10 mouse cellular contexts compared by ENCODE assay signal in the genomic region with DNA sequence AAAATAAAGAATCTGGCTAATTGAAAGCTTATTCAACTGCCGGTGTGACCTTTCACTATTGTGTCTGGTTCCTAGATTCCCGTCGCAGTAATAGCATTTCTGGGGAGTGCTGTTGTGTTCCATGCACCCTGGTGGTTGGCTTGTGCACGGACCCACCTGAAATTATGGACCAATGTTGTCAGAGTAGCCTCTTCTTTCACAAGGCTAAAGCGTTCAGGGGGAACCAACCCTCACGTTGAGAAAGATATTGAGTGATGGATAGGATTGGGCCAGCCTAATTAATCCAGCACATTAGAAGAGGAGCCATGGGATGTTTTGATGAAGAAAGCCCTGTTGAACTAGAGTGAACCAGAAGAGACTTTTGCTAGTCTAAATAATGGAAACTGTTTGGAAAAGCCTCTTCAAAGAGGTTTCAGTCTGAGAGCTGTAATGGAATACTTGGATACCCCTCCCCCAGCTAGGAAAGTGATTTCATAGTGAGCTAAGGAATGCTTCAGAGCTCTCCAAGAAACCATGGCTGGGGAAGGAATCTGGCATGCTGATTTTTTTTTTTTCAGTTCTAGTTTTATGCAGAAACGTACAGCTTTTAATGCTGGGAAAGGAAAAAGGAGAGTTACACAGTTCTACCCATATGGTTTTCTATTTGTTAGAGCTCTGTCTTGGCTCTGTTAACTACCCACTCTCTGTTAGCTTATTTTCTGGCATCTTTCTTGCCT.
A peak's percentile ranks its signal among the peaks of the same experiment; 100 is the strongest.
DNase-seq lines count a peak whose midpoint lies in the region; ATAC-seq and TF ChIP-seq lines count a peak whose summit lies in the region.
"Had no signal": no experiment of that assay in that cellular context is flagged by ENCODE, and none has a peak within 500 bp of the region (broad histone marks: within the 10 kb centered on the region; RNA-seq: fewer than 3 reads in every experiment).

No protein-coding gene starts in this region.

- no peak for TF ChIP-seq EP300 in heart, adult 2 months (IDR thresholded peaks at IDR 0.05; ENCODE audit: insufficient read depth, low read depth, low read length)

- no peak overlapping the region for H3K4me3 ChIP-seq in heart, adult 2 months
- H3K4me3 ChIP-seq in ES-E14 (ENCODE audit: insufficient read depth in 1 of 2, low read depth in 1 of 2, low read length in 2 of 2, poor library complexity in 1 of 2, severe bottlenecking in 1 of 2) = no peak overlapping the region
- H3K4me3 ChIP-seq: midbrain, embryonic 10.5 days had no signal

- peak; percentile 32 to 35 for DNase-seq in heart, adult 9 months (ENCODE audit: low spot score in 2 of 2)
- DNase-seq in heart, adult 2 months = no peak
- no peak for DNase-seq in ES-E14 (ENCODE audit: low read depth, low spot score)
- DNase-seq in fibroblast of lung, adult 2 months (ENCODE audit: low read depth) = peak; percentile 70
- peak; percentile 34 for DNase-seq in kidney, postnatal 14 days
- no peak for DNase-seq in thymus, postnatal 0 days (ENCODE audit: low spot score)
- DNase-seq in adrenal gland, postnatal 25 days = no peak

- intact Hi-C loops in heart, adult 2 months (cut with DNase I) = loop anchor here (5.0 kb wide), 1 partner anchor 38 kb away; no protein-coding TSS in a partner anchor

- H3K79me2 ChIP-seq in heart, adult 2 months (replicated peaks; ENCODE audit: control insufficient read depth, insufficient read depth, low read length) = no peaks in the 10 kb centered on the region

- H3K36me3 ChIP-seq in heart, adult 2 months (ENCODE audit: control insufficient read depth, insufficient read depth, low read length) = peaks cover 2% of the 10 kb centered on the region; the same call in 1 of the 2 replicates
- no peaks in the 10 kb centered on the region for H3K36me3 ChIP-seq in ES-E14 (ENCODE audit: control insufficient read depth, insufficient read depth, low read length, poor library complexity, severe bottlenecking)

- H3K27ac ChIP-seq in heart, adult 2 months = no peak overlapping the region; the same call in 1 of the 2 replicates
- 0 out of 2 replicates have a peak overlapping the region, but pooled peaks have one; percentile 53 for H3K27ac ChIP-seq in ES-E14 (ENCODE audit: insufficient read depth, low read depth, low read length, poor library complexity, severe bottlenecking)
- H3K27ac ChIP-seq: midbrain, embryonic 10.5 days had no signal

- H3K27me3 ChIP-seq in heart, adult 2 months (ENCODE audit: control insufficient read depth, insufficient read depth, low read length) = no peaks in the 10 kb centered on the region
- H3K27me3 ChIP-seq: CH12.LX had no signal

- in situ Hi-C loops in ES-E14 (cut with MboI; ENCODE audit: low sequenced_read_pairs in 2 of 2, unreplicated experiment in 2 of 2) = no loop called here

- no peak for ATAC-seq in megakaryocyte progenitor cell, adult 5-6 weeks (replicated peaks; ENCODE audit: poor library complexity)

- H3K9me3 ChIP-seq in ES-E14 (ENCODE audit: control insufficient read depth, insufficient read depth, low read depth, low read length) = no peaks in the 10 kb centered on the region
- H3K9me3 ChIP-seq: midbrain, embryonic 10.5 days had no signal

- H3K9ac ChIP-seq in heart, adult 2 months (ENCODE audit: low read depth, low read length) = no peak overlapping the region
- no peak overlapping the region for H3K9ac ChIP-seq in ES-E14 (ENCODE audit: insufficient read depth, low read depth, low read length, poor library complexity, severe bottlenecking)

- peaks cover 2% of the 10 kb centered on the region for H3K4me1 ChIP-seq in heart, adult 2 months (ENCODE audit: control insufficient read depth, insufficient read depth, low read length)
- peaks cover 0 to 4% of the 10 kb centered on the region in 2 experiments; a peak in 1 of 4 replicates for H3K4me1 ChIP-seq in ES-E14 (ENCODE audit: control insufficient read depth in 2 of 2, insufficient read depth in 2 of 2, low read length in 2 of 2, poor library complexity in 1 of 2)

- WGBS in heart, adult 2 months = 78% methylated on average over 7 of the region's 7 CpGs

- no peak for TF ChIP-seq CTCF in heart, adult 2 months (IDR thresholded peaks at IDR 0.05)

- TF ChIP-seq POLR2A in heart, adult 2 months (IDR thresholded peaks at IDR 0.05; ENCODE audit: insufficient read depth, low read depth, low read length) = no peak

TF ChIP-seq in ES-E14, 5 proteins besides CTCF, POLR2A, EP300 and RAD21:
- TF ChIP-seq HCFC1 (IDR thresholded peaks at IDR 0.05; ENCODE audit: borderline replicate concordance, insufficient read depth, low read length) (no peak), ZNF384 (IDR thresholded peaks at IDR 0.05; ENCODE audit: low read depth, low read length) (0 out of 2 replicates have a peak, but pooled peaks have one; percentile 28)

Comparison
In these comparisons a context has a peak if more than half of its experiments do, and no peak if none do; other contexts are left out.
1. DNase-seq: peak in heart, adult 9 months (2 of 2), fibroblast of lung, adult 2 months (single experiment) and kidney, postnatal 14 days (single experiment); none in heart, adult 2 months (0 of 2), ES-E14 (single experiment), thymus, postnatal 0 days (single experiment) and adrenal gland, postnatal 25 days (single experiment).